Mouse (Mus musculus) neural tube, embryonic 11.5 days (tissue): ENCODE results near the gene Pacs2. TPM values are rescaled to one million over a fixed set of nuclear protein-coding genes. Genes with fewer than 3 reads are reported as not detected.

Source experiments
- ATAC-seq: fragments of 200-750 bp; cut with Nextera tagmentation; 2 replicates; pipeline ENCODE4 v1.8.0; 2017; ENCODE audit warnings: moderate number of reproducible peaks, mild to moderate bottlenecking, moderate TSS enrichment, moderate library complexity; ENCODE audit not compliant: insufficient read depth, low FRiP score, low TSS enrichment
- DNase-seq: peaks from one replicate; pipeline ENCODE4 v3.0.0-alpha.2; 2015; ENCODE audit warnings: low spot score
- H3K27ac ChIP-seq: fragments of 300-500 bp; sonication (generic); 2 replicates; pipeline ENCODE4 v1.5.1; 2014; ENCODE audit warnings: low read depth, mild to moderate bottlenecking, low read length
- H3K27me3 ChIP-seq: fragments of 300-500 bp; sonication (generic); 2 replicates; pipeline ENCODE4 v1.6.1; 2014; ENCODE audit warnings: mild to moderate bottlenecking, low read length, mixed read lengths; ENCODE audit not compliant: control insufficient read depth, insufficient read depth
- H3K36me3 ChIP-seq: fragments of 300-500 bp; sonication (generic); 2 replicates; pipeline ENCODE4 v1.6.1; 2014; ENCODE audit warnings: mild to moderate bottlenecking, low read length, moderate library complexity, mixed read lengths; ENCODE audit not compliant: control insufficient read depth, insufficient read depth
- H3K4me1 ChIP-seq: fragments of 300-500 bp; sonication (generic); 2 replicates; pipeline ENCODE4 v1.6.1; 2014; ENCODE audit warnings: low read length, mixed read lengths; ENCODE audit not compliant: control insufficient read depth, insufficient read depth
- H3K4me2 ChIP-seq: fragments of 300-500 bp; sonication (generic); 2 replicates; pipeline ENCODE4 v1.6.1; 2014; ENCODE audit warnings: low read depth, mild to moderate bottlenecking, moderate library complexity
- H3K4me3 ChIP-seq: fragments of 300-500 bp; sonication (generic); 2 replicates; pipeline ENCODE4 v1.5.1; 2014; ENCODE audit warnings: low read depth, low read length
- H3K9ac ChIP-seq: fragments of 300-500 bp; sonication (generic); 2 replicates; pipeline ENCODE4 v1.6.1; 2014; ENCODE audit warnings: mild to moderate bottlenecking, low read length
- H3K9me3 ChIP-seq: fragments of 300-500 bp; sonication (generic); 2 replicates; pipeline ENCODE4 v1.6.1; 2016; ENCODE audit warnings: low read length; ENCODE audit not compliant: control insufficient read depth
- WGBS: fragments of 180-500 bp; shearing (Covaris S2); extraction: QIAGEN DNeasy Blood & Tissue Kit; methylation state at CpG from one replicate; pipeline ENCODE4 v1.1.7; 2014; 5-methylcytosine and 5-hydroxymethylcytosine counted together
- microRNA-seq: library from miRNA; unstranded; fragments of <30 nt; microRNA quantifications from one replicate; pipeline ENCODE4, GENCODE M21; 2016
- polyA plus RNA-seq: library from polyadenylated mRNA; unstranded; fragments of >200 nt; fragmentation: Nextera tagmentation; extraction: Ambion mirVana; gene quantifications from 2 replicates; pipeline ENCODE4 v1.2.1, GENCODE M21; 2014

The Pacs2 gene
- polyA plus RNA-seq, 1 experiment from 2014 or later = 25.1 TPM

- Histone ChIP-seq H3K4me1 (no peaks in the 10 kb centered on the region; the same call in 1 of the 2 replicates), H3K4me3 (no peak overlapping the region), H3K9me3 (no peaks in the 10 kb centered on the region), H3K9ac (no peak overlapping the region), H3K27me3 (no peaks in the 10 kb centered on the region), H3K36me3 (peaks cover 2% of the 10 kb centered on the region; the same call in 1 of the 2 replicates), H3K4me2 (no peak overlapping the region), H3K27ac (no peak overlapping the region; the same call in 1 of the 2 replicates)
- 87% methylated on average over 17 of the region's 17 CpGs for WGBS
- DNase-seq (no peak), ATAC-seq (no peak)
These were observed 94.4 kb downstream of the Pacs2 start for GRCm38 (mm10) chr12:113108528-113109283.

GRCm38 (mm10) chr12:113109801-113110200, 95.5 kb downstream of the Pacs2 start:
- H3K4me2 ChIP-seq = no peak overlapping the region
- no peaks in the 10 kb centered on the region for H3K9me3 ChIP-seq
- H3K9ac ChIP-seq = no peak overlapping the region
- H3K27ac ChIP-seq = no peak overlapping the region
- no peaks in the 10 kb centered on the region; the same call in 1 of the 2 replicates for H3K4me1 ChIP-seq
- ATAC-seq (no peak), DNase-seq (no peak)
- WGBS = 92% methylated on average over 10 of the region's 10 CpGs
- H3K27me3 ChIP-seq = no peaks in the 10 kb centered on the region
- peaks cover 5% of the 10 kb centered on the region; the same call in 1 of the 2 replicates for H3K36me3 ChIP-seq
- H3K4me3 ChIP-seq = no peak overlapping the region

GRCm38 (mm10) chr12:113114141-113114540, 99.8 kb downstream of the Pacs2 start:
- ATAC-seq = no peak
- Histone ChIP-seq H3K27me3 (no peaks in the 10 kb centered on the region), H3K36me3 (peaks cover 19% of the 10 kb centered on the region), H3K9ac (no peak overlapping the region), H3K4me2 (no peak overlapping the region), H3K27ac (no peak overlapping the region), H3K4me3 (no peak overlapping the region), H3K9me3 (no peaks in the 10 kb centered on the region), H3K4me1 (no peaks in the 10 kb centered on the region)
- no peak for DNase-seq
- WGBS = 91% methylated on average over 4 of the region's 4 CpGs

- H3K4me1 ChIP-seq = no peaks in the 10 kb centered on the region
- WGBS = 86% methylated on average over 16 of the region's 16 CpGs
- ATAC-seq (no peak), DNase-seq (no peak)
- no peak overlapping the region for H3K4me3 ChIP-seq
- H3K36me3 ChIP-seq = peaks cover 19% of the 10 kb centered on the region
- no peak overlapping the region for H3K9ac ChIP-seq
- H3K27ac ChIP-seq = no peak overlapping the region
- H3K27me3 ChIP-seq = no peaks in the 10 kb centered on the region
- H3K4me2 ChIP-seq = no peak overlapping the region
- H3K9me3 ChIP-seq = no peaks in the 10 kb centered on the region
These were observed 100.7 kb downstream of the Pacs2 start for GRCm38 (mm10) chr12:113114856-113115538.

- ATAC-seq (peak; percentile 85), DNase-seq (peak; percentile 79)
- Histone ChIP-seq H3K9me3 (no peaks in the 10 kb centered on the region), H3K27me3 (no peaks in the 10 kb centered on the region), H3K4me3 (no peak overlapping the region), H3K9ac (no peak overlapping the region), H3K36me3 (peaks cover 36% of the 10 kb centered on the region), H3K4me2 (no peak overlapping the region), H3K4me1 (no peaks in the 10 kb centered on the region), H3K27ac (no peak overlapping the region)
- WGBS = 87% methylated on average over 18 of the region's 20 CpGs
These were observed 105.5 kb downstream of the Pacs2 start for GRCm38 (mm10) chr12:113119516-113120410.

Small RNA genes within 50 kb of the gene (microRNA-seq; reads per million reads assigned to microRNA genes)
- not detected for gene Gm44471

Other genes starting within 250 kb of the Pacs2 start
- 0.26 and 0.61 TPM in 2 replicates for gene Ahnak2, start 211.9 kb upstream of the Pacs2 start, polyA plus RNA-seq
- 13.6 and 14.0 TPM in 2 replicates for gene Clba1, start 205.6 kb upstream of the Pacs2 start, polyA plus RNA-seq
- gene Cdca4, start 185.1 kb upstream of the Pacs2 start, polyA plus RNA-seq = 165 and 173 TPM in 2 replicates
- not detected in 2 replicates for gene Gpr132, start 146.3 kb upstream of the Pacs2 start, polyA plus RNA-seq
- gene Jag2, start 84.7 kb upstream of the Pacs2 start, polyA plus RNA-seq = 5.4 and 5.9 TPM in 2 replicates
- gene Nudt14, start 72.4 kb upstream of the Pacs2 start, polyA plus RNA-seq = 61.2 and 67.8 TPM in 2 replicates
- 21.8 TPM in 2 replicates for gene Btbd6, start 38.0 kb upstream of the Pacs2 start, polyA plus RNA-seq
- 53.3 and 58.5 TPM in 2 replicates for gene Brf1, start 13.8 kb upstream of the Pacs2 start, polyA plus RNA-seq
- not detected in 2 replicates for gene Tex22, start 60.0 kb downstream of the Pacs2 start, polyA plus RNA-seq
- gene Mta1, start 83.8 kb downstream of the Pacs2 start, polyA plus RNA-seq = 21.5 and 21.9 TPM in 2 replicates
- 198 and 211 TPM in 2 replicates for gene Crip2, start 125.7 kb downstream of the Pacs2 start, polyA plus RNA-seq
- gene Crip1, start 131.8 kb downstream of the Pacs2 start, polyA plus RNA-seq = 53.3 and 58.2 TPM in 2 replicates
- gene Tedc1, start 141.9 kb downstream of the Pacs2 start, polyA plus RNA-seq = 30.6 and 36.0 TPM in 2 replicates
- gene Tmem121, start 171.4 kb downstream of the Pacs2 start, polyA plus RNA-seq = 13.2 and 13.7 TPM in 2 replicates